Mouse (Mus musculus): ENCODE results near the gene Ppip5k1.
"Not testable (repeated sequence)": the region's sequence is repeated elsewhere in the genome, so short reads cannot be mapped to it uniquely, and the experiment has no call there.

Gene Ppip5k1

DNA sequence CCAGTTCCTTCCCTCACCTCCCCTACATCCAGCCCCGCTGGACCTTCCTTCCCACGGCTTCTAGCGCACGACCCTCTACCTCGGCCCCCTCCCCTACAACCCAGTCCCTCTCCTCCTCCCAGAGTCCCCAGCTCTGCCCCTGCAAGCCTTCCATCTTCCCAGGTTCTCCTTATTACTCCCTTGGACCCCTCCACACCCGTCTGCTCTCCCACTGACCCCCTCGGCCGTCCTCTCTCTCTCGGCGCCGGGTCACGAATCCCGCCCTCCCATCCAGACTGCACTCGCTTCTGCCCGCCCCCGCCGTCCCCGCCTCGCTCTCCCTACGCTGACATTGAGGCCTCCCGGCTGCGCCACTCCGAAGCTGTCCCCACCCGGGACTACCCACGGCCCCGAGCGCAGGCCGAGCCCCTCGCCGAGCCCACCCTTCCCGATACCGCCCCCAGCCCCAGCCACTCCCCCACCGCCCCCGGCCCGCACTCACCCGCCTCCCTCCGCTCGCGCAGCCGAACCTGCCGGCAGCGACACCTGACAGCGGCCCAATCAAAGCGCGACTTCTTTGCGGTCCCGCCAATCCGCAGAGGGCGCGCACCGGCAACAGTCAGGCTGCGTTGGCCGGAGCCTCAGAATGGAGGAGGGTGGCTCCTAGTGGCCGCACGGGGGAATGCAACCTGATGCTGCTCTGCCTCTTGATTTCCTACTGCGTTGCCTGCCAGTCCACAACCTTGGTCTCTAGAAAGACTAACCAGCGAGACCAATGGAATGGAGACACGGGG lies at the start of gene Ppip5k1:
TSS of gene Ppip5k1 (minus strand) at position 577 of the 773 bp plus-strand sequence.
- peak; percentile 99 for DNase-seq

DNA sequence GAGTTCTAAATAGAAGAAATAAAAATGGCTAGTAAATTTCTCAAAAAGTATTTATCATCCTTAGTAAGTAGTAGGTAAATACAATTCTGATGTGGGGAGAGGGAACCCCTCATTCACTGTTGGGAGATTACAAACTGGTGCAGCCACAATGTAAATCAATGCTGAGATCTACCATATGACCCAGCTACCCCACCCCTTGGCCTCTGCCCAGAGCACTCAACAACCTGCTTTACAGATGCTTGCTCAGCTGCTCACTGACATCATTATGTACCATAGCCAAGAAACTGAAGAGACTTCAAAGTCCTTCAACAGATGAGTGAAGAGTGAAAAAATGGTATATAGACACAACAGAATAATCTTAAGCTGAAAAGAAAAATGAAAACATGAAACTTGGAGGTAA lies 48.1 kb upstream of the Ppip5k1 start:
- DNase-seq, result no peak

- peak; percentile 94 for DNase-seq
These were observed 41.4 kb upstream of the Ppip5k1 start for GRCm38 (mm10) chr2:121396624-121397023.

DNA sequence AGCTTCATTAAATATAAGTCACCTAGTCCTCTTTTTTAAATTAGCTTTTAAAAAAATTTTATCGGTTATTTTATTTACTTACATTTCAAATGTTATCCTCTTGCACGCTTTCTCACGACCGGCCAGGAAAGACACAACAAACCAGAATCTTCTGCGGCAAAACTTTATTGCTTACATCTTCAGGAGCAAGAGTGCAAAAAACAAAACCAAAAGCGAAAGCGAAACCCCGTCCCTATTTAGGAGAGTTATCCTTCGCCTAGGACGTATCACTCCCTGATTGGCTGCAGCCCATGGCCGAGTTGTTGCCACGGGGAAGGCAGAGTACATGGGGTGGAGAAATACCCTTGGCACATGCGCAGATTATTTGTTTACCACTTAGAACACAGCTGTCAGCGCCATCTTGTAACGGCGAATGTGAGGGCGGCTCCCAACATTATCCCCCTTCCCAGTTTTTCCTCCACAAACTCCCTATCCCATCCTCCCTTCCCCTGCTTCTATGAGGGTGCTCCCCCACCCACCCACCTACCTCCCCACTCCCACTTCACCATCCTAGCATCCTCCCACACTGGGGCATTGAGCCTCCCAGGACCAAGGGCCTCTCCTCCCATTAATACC lies 31.9 kb upstream of the Ppip5k1 start, which contains the start of gene Strc:
TSS of gene Strc (minus strand) at position 208 of the 615 bp plus-strand sequence.
- not testable (repeated sequence) for DNase-seq

DNA sequence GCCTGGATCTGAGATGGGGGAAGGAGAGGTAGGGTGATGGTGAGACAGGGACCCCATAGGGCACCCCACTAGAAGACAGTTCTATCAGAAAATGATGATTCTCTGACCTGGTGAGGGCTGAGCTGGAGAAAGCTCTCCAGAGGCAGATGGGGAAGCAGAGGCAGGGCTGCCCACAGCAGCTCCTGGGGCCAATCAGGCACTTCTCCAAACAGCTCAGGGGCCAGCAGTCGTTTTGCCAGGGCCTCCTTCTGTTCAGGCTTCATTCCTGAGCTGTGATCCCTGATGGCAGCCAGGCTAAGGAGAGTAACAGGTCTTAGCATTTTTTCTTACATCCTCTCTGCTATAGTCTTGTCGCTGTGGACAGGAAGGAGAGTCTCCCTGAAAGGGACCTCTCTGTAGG lies 19.6 kb upstream of the Ppip5k1 start:
- no peak for DNase-seq

GRCm38 (mm10) chr2:121372266-121372665 lies 17.1 kb upstream of the Ppip5k1 start:
- no peak for DNase-seq

DNA sequence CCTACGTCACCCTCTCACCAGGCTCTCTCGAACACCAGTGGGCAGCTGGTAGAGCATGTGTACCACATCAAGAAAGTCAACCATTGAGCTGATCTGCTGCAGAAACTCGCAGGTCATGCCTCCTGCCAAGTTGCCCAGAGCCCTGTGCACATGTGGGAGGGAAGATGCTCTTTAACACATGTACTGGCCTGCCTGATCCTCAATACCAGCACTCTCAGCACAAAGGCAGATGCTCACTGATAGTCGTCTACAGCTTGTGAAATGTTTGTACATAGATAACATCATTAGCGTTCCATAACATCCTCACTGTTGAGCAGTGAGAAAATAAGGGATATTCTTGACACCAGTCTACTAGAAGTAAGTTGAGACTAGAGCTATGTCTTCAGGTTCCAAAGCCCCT lies 15.7 kb upstream of the Ppip5k1 start:
- no peak for DNase-seq

DNA sequence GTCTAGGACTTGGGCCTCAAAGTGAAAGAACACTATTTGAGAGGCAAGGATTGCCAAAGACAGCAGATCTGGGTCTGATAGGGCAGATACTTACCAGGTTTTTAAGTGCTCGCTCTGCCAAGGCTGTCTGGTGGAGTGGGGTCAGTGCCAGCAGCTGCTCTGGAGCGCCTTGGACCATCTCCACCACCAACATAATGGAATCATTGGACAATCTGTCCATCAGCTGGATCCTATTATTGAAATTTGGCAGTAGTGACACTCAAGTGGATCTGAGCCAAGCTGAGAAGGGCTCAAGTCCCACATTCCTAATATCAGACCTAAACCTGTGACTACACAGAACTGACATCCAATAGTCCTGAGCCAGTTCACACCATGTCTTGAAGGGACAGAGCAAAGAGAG lies 13.6 kb upstream of the Ppip5k1 start:
- no peak for DNase-seq

DNA sequence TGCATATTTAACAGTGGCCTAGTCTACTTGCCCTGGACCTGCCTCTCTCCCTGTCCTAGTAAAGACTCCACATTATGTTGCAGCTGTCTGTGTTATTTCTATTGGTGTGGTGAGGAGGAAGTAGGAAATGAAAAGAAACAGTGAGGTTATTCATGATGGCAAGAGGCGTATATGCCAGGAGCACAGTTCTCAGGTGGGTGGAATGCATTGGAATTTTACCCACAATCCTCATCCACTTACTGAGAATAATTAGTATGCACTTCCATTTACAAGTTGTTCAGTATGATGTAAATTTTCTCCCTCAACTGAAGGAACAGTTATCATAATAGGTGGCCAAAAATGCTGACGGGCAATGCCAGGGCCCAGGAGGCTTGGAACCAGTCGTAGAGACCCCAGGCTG lies 8.5 kb upstream of the Ppip5k1 start:
- DNase-seq, result no peak

DNA sequence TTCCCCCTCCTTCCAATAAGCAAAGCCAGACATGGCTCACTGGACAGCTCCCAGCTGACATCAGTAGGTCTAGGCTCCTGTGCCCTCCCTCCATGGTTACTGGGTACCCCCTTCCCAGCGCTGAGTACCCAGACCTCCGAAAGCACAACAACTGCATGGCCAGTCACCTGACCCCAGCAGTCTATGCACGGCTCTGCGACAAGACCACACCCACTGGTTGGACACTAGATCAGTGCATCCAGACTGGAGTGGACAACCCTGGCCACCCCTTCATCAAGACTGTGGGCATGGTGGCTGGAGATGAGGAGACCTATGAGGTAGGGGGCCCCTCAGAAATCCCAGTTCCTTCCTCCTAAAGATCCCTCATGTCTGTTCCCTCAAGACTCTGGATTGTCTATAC lies 4.3 kb upstream of the Ppip5k1 start:
- DNase-seq, result no peak

GRCm38 (mm10) chr2:121358381-121358780 lies 3.2 kb upstream of the Ppip5k1 start:
- peak; percentile 82 for DNase-seq

GRCm38 (mm10) chr2:121357961-121358360 lies 2.8 kb upstream of the Ppip5k1 start:
- no peak for DNase-seq

GRCm38 (mm10) chr2:121357494-121357893 lies 2.3 kb upstream of the Ppip5k1 start, which contains the start of gene Ckmt1:
TSS of gene Ckmt1 (plus strand) at chr2:121357714.
- no peak for DNase-seq

- DNase-seq, result no peak
These were observed 818 bp downstream of the Ppip5k1 start for GRCm38 (mm10) chr2:121354378-121354777.

DNA sequence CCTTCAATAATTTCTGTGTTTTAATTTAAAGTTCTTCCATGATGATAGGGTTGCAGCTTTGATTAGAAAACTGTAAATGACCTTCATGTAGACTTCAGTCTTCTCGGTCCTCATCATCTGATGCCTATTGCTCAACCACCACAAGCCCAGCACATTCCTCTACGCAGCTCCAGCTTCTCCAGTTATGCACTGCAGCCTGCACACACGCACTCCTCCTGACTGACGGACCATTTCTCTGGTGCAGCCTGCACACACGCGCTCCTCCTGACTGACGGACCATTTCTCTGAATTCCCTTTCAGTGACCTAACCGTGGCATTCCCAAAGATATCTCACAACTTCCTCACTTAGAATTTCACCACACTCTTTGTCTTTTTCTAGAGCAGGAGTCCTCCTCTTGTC lies 2.0 kb downstream of the Ppip5k1 start:
- DNase-seq, result no peak

GRCm38 (mm10) chr2:121339057-121339456 lies 16.1 kb downstream of the Ppip5k1 start:
- no peak for DNase-seq

DNA sequence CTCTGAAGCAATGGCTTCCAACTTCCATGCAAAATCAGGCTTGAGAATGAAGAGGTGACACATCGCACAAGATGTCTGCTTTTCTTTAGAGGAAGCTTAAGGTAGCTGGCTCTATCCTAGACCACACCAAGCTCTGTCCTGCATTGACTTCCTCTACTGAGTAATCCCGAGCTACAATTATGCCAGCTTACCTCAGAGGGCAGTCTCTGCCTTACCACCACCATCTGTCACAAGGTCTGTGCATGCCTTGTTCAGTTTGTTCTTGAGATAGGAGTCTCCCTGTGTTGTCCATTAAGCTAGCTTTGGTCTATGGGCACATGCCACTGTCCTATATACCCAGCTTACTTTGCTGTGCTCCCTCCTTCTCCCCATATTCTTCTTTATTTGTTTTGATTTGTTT lies 25.7 kb downstream of the Ppip5k1 start:
- no peak for DNase-seq

DNA sequence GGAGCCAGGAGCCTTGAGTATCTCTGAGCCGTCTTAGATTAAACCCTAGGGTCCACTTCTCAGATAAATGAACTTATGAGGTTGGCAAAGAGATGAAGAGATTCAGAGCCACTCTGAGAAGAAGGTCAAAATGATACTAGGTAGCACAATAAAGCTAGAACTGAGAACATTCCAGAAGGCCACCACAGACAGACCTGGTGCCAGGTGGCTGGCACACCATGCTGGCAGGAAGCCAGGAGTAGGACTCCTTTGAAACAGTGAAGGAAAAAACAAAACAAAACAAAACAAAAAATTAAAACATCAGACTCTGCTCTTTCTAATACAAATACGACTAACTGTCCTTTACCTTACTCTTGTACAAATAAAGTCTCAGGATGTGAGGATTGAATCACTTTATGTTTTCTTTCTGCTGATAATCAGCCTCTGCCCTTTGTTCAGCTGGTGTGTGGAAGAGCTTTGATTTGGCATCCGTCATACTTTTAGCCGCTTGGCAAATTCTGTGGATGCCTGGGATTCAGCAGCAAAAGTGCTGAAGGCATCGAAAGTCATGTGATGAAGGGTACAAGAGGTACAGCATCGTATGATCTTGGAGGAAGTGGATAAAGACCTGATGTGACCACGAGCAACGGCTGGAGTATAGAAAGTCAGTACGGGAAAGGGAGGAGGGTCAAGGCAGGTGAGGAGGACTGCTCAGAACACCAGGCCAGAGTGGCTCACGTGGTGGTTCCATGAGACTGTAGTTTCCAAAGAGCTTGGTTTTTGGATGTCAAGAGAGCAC lies 31.3 kb downstream of the Ppip5k1 start:
- DNase-seq, result no peak

DNA sequence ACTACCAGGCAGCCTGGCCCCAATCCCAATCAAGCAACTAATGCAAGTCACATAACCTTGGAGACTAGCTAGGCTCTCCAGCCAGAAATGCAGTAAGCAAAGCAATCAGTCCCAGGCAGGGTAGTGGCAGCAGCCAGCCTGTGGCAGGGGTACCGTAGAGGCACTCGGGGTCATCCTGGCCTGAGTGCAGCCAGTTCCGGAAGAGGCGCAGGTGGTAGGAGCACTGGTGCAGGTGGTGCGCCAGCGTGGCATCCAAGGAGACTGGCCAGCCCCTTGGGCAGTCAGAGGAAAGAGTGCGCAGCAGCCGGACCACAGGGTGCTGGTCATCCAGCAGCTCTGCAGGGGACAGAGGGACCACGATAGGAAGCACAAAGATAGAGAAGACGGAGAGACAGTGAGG lies 32.2 kb downstream of the Ppip5k1 start:
- DNase-seq, result no peak

DNA sequence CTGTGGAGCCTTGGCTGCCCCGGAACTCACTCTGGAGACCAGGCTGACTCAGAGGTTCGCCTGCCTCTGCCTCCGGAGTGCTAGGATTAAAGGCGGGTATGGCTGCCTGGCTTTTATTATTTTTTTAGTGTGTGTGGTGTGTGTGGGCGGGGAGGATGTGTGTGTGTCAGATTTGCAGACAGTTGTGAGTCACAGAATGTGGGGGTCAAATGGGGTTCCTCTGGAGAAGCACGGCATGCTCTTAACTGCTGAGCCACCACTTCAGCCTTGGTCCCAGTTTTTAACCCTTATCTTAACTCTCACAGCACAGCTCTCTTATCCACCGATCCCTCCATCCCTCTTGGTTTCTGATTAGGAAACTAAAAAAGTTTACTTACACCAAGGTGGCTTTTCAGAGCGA lies 38.9 kb downstream of the Ppip5k1 start:
- no peak for DNase-seq

GRCm38 (mm10) chr2:121308997-121309416 lies 46.2 kb downstream of the Ppip5k1 start:
- no peak for DNase-seq

GRCm38 (mm10) chr2:121300036-121300435 lies 55.2 kb downstream of the Ppip5k1 start:
- DNase-seq, result no peak

DNA sequence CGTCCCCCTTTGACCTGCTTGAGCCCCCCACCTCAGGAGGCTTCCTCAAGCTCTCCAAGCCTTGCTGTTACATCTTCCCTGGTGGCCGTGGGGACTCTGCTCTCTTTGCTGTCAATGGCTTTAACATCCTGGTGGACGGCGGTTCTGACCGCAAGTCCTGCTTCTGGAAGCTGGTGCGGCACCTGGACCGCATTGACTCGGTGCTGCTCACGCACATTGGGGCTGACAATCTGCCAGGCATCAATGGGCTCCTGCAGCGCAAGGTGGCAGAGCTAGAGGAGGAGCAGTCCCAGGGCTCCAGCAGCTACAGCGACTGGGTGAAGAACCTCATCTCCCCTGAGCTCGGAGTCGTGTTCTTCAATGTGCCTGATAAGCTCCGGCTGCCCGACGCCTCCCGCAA lies 55.7 kb downstream of the Ppip5k1 start:
- DNase-seq, result no peak

DNA sequence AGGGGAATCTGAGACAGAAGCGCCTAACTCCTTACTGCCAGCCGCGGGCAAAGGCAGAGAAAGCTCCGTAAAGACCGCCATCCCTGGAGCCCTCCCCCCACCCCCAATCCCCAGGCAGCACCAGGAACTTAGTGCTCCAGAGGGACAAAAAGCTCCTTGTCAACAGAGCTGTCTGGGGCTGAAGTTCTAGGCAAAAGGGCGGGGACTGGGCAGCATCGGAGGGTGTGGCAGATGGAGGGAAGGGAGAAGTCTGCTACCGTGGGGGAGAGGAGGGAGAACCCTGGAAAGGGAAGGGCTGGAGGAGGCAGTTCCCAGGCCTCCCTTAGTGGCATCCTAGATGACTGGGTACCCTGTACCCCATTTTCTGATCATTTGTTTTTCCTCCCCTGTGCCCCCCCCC lies 57.1 kb downstream of the Ppip5k1 start:
- DNase-seq, result no peak

Measured in right cerebral cortex, postnatal 14 days (tissue).